Mouse (Mus musculus): ENCODE data around the gene Vangl2.

The Vangl2 gene

DNA sequence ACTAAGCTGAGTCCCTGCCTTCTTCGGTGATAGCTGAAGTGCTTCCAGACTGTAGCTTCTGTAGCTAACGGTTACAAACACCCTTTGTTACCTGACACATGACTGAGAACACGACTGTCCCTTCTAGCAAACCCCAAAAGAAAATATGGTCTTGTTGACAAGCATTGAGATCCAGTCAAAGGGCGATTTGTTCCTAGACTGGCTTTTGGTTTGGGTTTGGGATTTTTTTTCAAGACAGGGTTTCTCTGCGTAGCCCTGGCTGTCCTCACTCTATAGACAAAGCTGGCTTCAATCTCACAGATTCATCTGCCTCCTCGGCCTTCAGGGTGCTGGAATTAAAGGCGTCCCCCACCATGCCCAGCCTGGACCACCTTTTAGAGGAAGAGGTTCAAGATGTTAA, 31.5 kb downstream of the Vangl2 start:
- POLR2A ChIA-PET = interaction anchor here in 1 of 4 experiments (0.6 kb wide), 1 partner anchor 9 kb away, joined by 3 read pairs; no protein-coding TSS in a partner anchor
- CTCF ChIA-PET = interaction anchor here (0.6 to 2.0 kb wide), 8 partner anchors 15 to 386 kb away, joined by 3 to 8 read pairs (median 4); no protein-coding TSS in a partner anchor

DNA sequence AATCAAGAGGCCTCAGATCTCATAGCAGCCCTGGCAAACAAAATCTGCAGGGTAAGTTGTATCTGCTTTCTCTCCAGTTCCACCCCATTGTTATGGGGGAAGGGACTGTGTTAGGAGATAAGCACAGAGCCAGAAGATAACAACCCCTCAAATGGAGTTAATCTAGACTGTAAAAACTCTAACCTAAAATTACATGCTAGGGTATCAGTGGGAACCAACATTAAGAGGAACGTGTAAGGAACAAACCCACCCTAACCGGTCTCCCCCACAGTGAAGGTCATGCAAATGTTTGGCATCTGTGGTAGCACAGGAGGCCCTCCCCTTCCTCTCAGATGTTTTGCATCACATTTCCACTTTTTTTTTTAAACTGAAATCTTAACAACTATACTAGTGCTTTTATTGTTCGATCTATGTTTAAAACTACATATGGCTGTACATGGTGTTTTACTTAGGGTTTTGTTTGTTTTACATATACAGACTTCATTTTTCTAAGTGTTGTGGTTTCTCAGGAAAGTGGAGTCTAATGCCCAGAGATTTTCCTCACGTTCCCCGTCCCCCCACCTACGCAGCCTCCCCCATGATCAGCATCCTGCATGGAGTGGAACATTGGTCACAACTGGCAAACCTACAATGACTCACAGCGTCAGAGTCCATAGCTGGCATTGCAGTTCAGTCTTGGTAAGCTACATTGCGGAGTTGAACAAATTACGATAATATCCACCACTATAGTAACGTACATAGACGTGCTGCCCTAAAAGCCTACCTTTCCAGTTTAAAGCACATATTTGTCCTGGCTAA, 33.1 kb downstream of the Vangl2 start:
- ChIA-PET POLR2A (interaction anchor here in 2 of 4 experiments (0.7 to 0.8 kb wide), 2 partner anchors 53 to 440 kb away, joined by 3 to 7 read pairs; no protein-coding TSS in a partner anchor), CTCF (interaction anchor here in 1 of 4 experiments (2.0 kb wide), 1 partner anchor 17 kb away, joined by 8 read pairs; no protein-coding TSS in a partner anchor)

DNA sequence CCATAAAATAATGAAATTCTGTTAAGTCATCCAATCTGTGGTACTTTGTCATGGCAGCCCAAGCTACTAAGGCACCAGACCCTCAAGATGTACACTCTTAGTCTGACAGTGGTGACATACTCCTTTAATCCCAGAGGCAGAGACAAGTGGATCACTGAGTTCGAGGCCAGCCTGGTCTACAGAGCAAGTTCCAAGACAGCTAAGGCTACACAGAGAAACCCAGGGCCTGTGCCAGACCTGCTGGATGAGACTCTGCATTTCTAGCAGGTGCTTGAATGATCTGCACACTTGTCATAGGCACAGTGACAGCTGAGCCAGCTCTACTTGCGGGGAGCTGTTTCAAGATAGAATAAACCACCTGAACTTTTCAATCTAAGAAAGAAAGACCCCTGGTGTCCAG, 33.7 kb downstream of the Vangl2 start:
- POLR2A ChIA-PET = no interaction called here
- CTCF ChIA-PET = interaction anchor here in 2 of 4 experiments (0.5 to 2.5 kb wide), 2 partner anchors 18 to 44 kb away, joined by 5 to 6 read pairs; no protein-coding TSS in a partner anchor

DNA sequence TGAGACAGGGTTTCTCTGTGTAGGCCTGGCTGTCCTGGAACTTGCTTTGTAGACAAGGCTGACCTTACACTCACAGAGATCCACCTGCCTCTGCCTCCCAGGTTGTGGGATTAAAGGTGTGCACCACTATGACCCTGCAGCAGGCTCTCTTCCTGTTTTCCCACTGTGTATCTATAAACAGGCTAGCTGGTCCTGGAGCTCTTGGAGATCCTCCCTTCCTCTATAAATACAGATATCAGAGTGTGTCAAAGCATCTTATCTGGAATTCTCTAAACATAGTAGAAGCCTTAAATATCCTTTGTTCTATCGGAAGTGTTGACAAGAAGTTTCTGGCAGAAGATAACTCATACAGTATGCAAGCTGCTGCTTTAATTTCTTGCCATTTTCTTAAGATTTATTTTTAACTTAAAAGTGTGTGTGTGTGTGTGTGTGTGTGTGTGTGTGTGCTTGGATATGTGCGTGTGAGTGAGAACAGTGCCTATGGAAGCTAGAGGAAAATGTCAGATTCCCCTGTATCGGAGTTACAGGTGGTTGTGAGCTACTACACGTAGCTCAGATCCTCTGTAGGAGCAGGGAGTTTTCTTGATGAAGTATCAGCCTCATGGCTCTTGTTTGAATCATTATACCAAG, 35.2 kb downstream of the Vangl2 start:
- ChIA-PET POLR2A (no interaction called here), CTCF (interaction anchor here in 3 of 4 experiments (0.6 to 2.5 kb wide), 4 partner anchors 19 to 960 kb away, joined by 3 to 6 read pairs (median 4); no protein-coding TSS in a partner anchor)

DNA sequence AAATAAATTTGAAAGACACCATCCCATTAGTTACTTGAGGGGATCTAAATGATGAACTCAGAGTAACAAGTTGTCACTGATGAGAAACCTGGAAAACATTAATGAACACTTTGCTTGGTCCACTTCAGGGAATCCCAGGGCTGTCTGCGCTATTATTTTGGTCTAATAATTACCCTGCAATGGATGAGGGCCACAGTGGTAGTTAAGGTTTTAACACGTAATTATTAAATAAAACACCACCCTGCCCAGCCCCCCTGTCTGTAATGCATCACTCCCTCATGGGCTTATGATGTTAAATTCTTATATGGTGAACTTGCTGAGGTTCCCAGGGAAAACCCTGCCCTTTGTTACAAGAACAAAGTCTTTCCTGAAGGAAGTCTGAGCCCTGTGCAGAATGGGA, 36.4 kb downstream of the Vangl2 start:
- POLR2A ChIA-PET = no interaction called here
- CTCF ChIA-PET = interaction anchor here in 1 of 4 experiments (2.5 kb wide), 1 partner anchor 20 kb away, joined by 6 read pairs; no protein-coding TSS in a partner anchor

DNA sequence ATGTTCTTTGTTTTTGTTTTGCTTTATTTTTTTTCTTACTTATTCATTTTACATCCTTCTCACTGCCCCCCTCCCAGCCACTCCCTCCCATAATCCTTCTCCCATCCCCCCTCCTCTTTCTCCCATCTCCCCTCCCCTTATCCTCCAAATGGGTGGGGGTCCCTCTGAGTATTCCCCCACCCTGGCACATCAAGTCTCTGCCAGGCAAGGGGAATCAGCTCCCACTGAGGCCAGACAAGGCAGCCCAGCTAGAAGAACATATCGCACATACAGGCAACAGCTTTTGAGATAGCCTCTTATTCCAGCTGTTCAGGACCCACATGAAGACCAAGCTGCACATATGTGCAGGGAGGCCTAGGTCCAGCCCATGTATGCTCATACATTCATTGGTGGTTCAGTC, 44.1 kb downstream of the Vangl2 start:
- CTCF ChIA-PET = interaction anchor here in 1 of 4 experiments (3.1 kb wide), 1 partner anchor 168 kb away, joined by 7 read pairs; no protein-coding TSS in a partner anchor

DNA sequence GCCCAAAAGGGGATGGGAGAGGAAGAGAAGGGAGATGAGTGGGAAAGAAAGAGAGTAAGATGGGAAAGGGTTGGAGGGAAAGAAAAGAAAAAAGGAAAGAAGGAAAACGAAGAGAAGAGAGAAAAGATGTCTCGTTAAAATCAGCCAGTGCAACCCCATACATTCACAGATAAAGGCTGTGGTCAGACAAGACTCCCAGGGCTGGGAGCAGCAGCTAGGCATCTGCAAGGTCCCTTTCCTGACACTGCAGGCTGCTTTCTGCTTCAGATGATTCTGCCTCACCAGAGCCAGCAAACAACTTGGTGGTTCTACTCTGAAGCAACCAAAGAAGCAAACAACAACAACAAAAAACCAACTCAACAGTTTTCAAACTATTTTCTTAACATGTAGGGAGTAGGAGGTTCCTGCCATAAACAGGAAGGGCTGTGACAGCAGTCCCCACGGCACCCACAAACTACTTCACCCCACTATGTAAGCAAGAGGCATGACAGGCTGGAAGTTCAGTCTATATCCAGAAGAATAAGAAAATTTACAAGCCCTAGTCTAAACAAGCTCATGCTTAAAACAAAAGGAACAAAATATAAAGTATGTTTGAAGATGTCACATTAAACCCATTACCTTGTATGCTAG, 44.8 kb downstream of the Vangl2 start:
- POLR2A ChIA-PET = interaction anchor here in 1 of 4 experiments (0.6 to 0.9 kb wide), 2 partner anchors 150 to 325 kb away, joined by 3 read pairs; no protein-coding TSS in a partner anchor
- CTCF ChIA-PET = interaction anchor here in 2 of 4 experiments (0.6 to 3.1 kb wide), 2 partner anchors 167 to 168 kb away, joined by 3 to 7 read pairs; no protein-coding TSS in a partner anchor

More for the DNA sequence above, 44.1 kb downstream of the Vangl2 start:
- POLR2A ChIA-PET = interaction anchor here in 1 of 4 experiments (0.9 kb wide), 1 partner anchor 151 kb away, joined by 3 read pairs; no protein-coding TSS in a partner anchor

DNA sequence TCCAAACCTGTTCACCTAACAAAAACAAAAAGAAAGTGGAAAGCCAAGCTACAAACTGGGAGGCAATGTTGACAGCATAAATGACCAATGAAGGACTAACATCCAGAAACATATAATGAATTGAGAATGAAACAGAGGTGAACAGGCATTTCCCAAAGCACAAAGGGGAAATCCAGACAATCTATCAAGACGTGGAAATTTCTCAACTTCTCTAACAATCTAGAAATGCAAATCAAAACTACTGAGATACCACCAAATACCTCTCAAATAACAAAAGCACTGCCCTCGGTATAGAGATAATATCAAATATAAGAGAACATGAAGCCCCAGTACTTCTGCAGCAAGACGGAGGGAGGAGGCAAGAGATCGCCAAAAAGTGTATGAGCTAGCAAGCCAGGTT, 45.5 kb downstream of the Vangl2 start:
- ChIA-PET CTCF (interaction anchor here in 1 of 4 experiments (0.6 kb wide), 1 partner anchor 156 kb away, joined by 9 read pairs; no protein-coding TSS in a partner anchor), POLR2A (no interaction called here)

DNA sequence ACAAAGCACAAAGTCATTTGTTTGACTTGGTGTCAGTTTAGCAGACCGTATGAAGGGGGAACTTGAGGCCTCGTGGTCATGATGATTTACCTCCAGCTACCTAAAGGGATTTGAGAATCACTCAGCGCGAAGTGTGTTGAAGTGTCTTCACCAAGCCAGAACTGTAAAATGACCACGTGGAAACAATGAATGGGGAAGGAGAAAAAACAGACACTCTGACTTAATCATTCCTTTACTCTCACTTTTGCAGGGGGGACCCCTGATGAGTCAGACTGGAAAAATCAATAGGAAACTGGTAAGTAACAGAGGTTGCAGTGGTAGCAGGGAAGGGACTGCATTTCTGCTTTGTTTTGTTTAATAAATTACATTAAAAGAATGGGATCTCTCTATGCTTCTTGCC, 46.1 kb downstream of the Vangl2 start:
- CTCF ChIA-PET = interaction anchor here in 2 of 4 experiments (0.6 to 0.8 kb wide), 2 partner anchors 19 to 156 kb away, joined by 3 to 9 read pairs; no protein-coding TSS in a partner anchor
- POLR2A ChIA-PET = no interaction called here

DNA sequence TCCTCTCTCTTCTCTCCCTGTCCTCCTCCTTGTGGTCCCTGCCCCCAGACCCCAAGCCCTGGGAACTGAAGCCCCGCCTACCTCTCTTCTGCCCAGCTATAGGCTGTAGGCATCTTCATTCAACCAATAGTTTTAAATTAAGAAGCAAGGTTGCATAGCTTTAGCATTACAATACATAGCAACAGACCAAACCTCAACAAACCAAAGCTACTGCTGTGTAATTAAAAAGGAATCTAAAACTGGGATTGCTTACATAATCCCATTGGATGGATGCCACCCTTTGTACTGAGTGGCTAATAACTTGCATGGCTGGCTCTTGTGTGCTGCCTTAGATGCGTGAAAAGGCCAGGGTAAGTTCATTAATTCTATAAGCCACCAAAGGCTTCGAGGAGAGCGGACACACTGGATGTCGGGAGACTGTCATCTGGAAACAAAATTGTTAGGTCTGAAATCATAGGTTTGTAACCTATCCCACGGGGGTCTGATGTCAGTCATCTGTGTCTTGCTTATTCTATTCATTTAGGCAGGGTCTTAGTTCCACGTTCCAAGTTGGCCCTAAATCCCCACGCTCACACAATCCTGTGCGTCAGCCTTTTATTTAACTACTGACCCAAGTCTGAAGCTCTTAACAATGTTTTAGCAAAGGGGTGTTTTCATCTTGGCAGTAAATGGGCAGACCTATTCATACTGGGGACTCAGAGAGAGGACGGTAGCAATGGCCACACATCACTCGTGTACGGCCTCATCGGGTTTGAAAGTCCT, 48.1 kb downstream of the Vangl2 start:
- POLR2A ChIA-PET = no interaction called here
- CTCF ChIA-PET = no interaction called here

DNA sequence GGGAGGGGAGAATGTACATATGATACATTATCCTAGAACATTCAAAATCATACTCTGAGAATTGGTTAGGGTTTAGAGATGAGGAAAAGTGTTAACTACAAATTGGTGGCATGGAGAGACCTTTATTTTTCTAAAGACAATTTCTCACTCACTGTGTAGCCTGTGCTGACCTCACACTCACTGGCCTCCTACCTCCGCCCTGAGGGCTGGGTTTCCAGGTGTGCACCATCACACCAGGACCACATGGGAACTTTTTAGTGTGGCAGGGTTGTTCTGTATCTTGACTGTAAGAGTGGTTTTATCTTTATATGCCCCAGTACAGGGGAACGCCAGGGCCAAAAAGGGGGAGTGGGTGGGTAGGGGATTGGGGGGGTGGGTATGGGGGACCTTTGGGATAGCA, 50.4 kb downstream of the Vangl2 start:
- ChIA-PET CTCF (no interaction called here), POLR2A (no interaction called here)

DNA sequence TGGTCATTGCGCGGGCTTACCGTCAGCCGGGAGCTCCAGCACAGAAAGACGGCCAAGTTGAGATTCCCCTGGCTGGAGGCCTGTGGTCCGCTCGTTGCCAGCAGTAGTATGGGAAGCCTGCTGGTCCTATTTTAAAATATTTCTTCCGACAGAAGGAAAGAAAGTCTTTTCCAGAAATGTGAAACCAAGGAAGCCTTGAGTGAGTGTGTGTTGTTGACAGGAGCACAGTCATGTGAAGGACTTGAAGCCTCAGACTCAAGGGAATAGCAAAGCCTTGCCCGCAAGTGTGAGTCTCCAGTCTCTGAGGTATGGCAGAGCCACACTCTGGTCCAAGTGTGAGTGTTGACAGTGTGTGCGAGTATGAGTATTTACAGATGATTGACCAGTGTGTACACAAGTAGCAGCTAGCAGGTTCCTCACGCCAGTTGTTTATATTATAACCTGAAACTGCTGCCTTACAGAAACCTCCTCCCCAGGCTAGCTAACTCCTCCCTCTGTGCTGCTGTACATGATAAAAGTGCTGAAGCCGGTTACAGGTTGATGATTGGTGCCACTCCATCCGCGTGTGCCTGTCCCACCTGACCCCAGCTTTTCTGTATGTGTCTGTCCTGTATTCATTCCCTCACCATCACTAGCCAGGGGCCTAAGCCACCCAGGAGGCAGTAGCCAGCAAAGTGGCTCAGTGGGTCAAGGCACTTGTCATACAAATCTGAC, 51.3 kb downstream of the Vangl2 start:
- ChIA-PET POLR2A (no interaction called here), CTCF (no interaction called here)

DNA sequence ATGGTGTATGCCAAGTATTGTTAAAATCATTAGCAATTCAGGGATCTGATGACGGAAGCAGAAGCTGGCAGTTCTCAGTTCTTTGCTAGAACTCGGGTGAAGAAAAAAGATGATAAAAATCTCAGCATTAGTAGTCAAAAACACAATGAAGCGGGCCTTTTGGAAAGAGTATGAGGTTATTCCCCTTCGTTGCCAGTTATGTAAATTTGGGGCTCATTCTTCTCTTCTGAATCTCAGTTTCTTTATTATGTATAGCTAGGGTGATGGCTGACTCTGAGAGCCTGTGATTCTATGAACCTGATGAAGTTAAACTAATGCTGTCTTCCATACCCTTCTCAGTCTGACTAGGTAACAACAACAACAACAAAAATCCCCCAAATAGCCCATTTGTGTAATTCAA, 52.4 kb downstream of the Vangl2 start:
- ChIA-PET CTCF (interaction anchor here in 2 of 4 experiments (0.8 to 1.3 kb wide), 3 partner anchors 9 to 149 kb away, joined by 3 to 8 read pairs (median 3); no protein-coding TSS in a partner anchor), POLR2A (interaction anchor here in 1 of 4 experiments (0.9 kb wide), 1 partner anchor 25 kb away, joined by 3 read pairs; no protein-coding TSS in a partner anchor)

DNA sequence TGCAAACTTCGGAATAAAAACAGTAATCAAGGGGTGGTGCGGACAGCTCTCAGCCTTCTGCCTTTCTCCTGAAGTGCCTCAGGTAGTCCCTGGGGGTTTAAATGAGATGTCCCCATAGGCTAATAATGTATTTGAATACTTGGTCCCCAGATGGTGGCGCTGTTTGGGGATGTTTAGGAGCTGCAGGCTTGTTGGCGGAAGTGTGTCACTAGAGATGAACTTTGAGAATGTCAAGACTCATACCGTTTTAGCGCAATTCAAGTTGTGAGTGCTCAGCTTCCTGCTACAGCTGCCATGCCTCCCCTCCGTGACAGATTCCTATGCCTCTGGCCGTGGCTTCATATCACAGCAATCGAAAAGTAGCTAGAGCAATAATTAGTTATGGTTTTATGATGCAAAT, 52.9 kb downstream of the Vangl2 start:
- POLR2A ChIA-PET = interaction anchor here in 1 of 4 experiments (0.9 kb wide), 1 partner anchor 26 kb away, joined by 3 read pairs; no protein-coding TSS in a partner anchor
- CTCF ChIA-PET = interaction anchor here in 2 of 4 experiments (0.8 to 1.3 kb wide), 6 partner anchors 10 to 149 kb away, joined by 3 to 8 read pairs (median 3); no protein-coding TSS in a partner anchor

DNA sequence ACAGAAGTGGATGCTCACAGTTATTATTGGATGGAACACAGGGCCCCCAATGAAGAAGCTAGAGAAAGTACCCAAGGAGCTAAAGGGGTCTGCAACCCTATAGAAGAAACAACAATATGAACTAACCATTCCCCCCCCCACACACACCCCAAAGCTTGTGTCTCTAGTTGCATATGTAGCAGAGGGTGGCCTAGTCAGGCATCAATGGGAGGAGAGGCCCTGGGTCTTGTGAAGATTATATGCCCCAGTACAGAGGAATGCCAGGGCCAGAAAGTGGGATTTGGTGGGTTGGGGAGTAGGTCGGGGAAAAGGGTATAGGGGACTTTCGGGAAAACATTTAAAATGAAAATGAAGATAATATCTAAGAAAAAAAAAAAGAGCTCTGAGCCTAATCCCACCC, 53.9 kb downstream of the Vangl2 start:
- POLR2A ChIA-PET = interaction anchor here in 1 of 4 experiments (0.8 kb wide), 1 partner anchor 27 kb away, joined by 3 read pairs; no protein-coding TSS in a partner anchor
- CTCF ChIA-PET = interaction anchor here in 2 of 4 experiments (0.7 to 1.2 kb wide), 2 partner anchors 148 to 156 kb away, joined by 3 to 4 read pairs; no protein-coding TSS in a partner anchor

DNA sequence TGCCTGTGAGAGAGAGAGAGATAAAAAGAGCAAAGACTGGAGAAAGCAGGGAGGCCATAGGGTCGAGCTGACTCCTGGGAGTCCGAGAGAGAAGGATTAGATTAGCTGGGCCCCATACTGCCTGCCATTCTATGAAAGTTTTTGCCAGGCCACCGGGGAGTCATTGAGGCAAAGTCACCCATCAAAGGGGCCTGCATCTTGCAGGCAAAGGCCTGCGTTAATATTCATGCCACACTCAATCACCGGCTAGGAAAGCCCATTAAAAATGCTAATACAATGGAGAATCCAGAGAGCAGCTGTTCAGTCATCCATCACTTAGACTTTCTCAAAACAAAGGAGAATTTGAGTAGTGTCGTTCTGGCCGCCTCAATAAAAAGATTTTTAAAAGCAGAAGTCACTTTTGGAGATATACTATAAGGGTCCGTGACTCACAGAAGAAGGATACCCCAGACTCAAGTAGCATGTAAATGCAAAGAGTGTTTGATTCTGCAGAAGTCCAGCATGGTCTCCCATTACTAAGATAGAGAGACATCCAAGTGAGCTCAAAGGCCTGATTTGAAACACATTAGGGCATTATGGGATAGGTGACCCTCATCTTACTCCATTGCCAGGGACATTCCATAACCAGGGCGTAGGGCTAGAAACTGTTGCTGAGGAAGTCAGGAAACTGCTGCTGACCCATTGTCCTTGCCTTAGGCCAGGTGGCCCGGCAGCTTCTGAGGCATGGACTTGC, 57.2 kb downstream of the Vangl2 start:
- CTCF ChIA-PET = interaction anchor here in 1 of 4 experiments (2.6 kb wide), 1 partner anchor 145 kb away, joined by 8 read pairs; no protein-coding TSS in a partner anchor

DNA sequence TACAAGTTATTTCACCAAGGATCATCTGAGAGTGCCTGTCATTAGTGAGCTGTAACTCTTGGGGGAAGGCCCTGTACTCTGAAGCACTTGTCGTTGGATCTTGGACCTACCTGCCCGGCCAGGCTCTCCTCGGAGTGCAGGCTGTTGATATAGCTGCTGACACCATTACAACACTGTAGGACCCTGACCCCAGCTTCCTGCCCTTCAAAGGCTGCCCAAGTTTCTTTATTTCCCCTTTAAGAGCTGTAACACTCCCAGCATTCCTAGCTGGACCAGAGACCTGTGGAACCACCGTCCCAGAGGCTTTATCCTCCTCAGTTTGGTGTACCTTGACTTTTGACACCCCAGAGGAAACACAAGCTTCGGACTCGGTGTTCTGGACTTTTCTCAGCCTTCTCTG, 59.0 kb downstream of the Vangl2 start:
- ChIA-PET CTCF (interaction anchor here (0.7 to 2.6 kb wide), 4 partner anchors 41 to 275 kb away, joined by 3 to 9 read pairs (median 6); no protein-coding TSS in a partner anchor), POLR2A (no interaction called here)

More for the DNA sequence above, 57.2 kb downstream of the Vangl2 start:
- POLR2A ChIA-PET = interaction anchor here in 3 of 4 experiments (0.6 to 1.1 kb wide), 3 partner anchors 10 to 58 kb away, joined by 3 to 4 read pairs (median 3); no protein-coding TSS in a partner anchor

All from embryonic stem cell, embryonic (primary cell).